In the genomic region with DNA sequence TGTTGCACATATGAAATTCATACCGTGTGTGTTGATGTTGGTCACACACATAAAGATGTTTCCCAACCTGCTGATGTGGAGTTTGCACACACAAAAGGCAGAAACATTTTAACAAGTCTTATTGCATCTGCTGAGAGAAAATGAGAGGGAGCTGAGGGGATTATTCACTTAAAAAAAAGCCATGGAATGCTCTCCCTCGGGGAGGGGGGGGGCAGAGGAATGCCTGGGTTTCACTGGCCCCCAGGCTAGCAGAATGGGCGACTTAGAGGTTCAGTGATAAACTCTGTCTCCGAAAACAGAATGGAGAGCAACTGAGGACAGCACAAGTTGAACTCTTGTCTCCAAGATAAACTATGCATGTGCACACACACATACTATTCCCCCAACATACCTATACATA, we compare ENCODE assay signal across 28 mouse cellular contexts.
"Had no signal": no experiment of that assay in that cellular context is flagged by ENCODE, and none has a peak within 500 bp of the region (broad histone marks: within the 10 kb centered on the region; RNA-seq: fewer than 3 reads in every experiment).

No protein-coding gene starts in this region.

- H3K4me2 ChIP-seq: heart, embryonic 12.5 days; hindbrain, embryonic 12.5 days; hindbrain, embryonic 14.5 days; intestine, embryonic 15.5 days; limb, embryonic 12.5 days; liver, embryonic 11.5 days; liver, embryonic 13.5 days; liver, embryonic 15.5 days had no signal

- H3K27ac ChIP-seq: heart, embryonic 10.5 days; hindbrain, embryonic 10.5 days; hindbrain, embryonic 12.5 days; hindbrain, embryonic 14.5 days; intestine, embryonic 15.5 days; layer of hippocampus, adult 2 months; left cerebral cortex, adult 2 months; limb, embryonic 10.5 days; limb, embryonic 12.5 days; liver, embryonic 13.5 days; liver, embryonic 15.5 days had no signal

- H3K4me1 ChIP-seq: heart, embryonic 10.5 days; limb, embryonic 10.5 days; liver, embryonic 13.5 days; liver, embryonic 15.5 days had no signal

- H3K27me3 ChIP-seq: heart, embryonic 12.5 days; hindbrain, embryonic 12.5 days; intestine, embryonic 15.5 days; limb, embryonic 12.5 days; liver, embryonic 13.5 days; liver, embryonic 15.5 days had no signal

- H3K4me3 ChIP-seq: heart, embryonic 10.5 days; heart, embryonic 12.5 days; hindbrain, embryonic 10.5 days; hindbrain, embryonic 12.5 days; intestine, embryonic 15.5 days; layer of hippocampus, adult 2 months; left cerebral cortex, adult 2 months; limb, embryonic 10.5 days; limb, embryonic 12.5 days; liver, embryonic 13.5 days; liver, embryonic 15.5 days had no signal

- ATAC-seq: hindbrain, embryonic 16.5 days; inflammation-experienced regulatory T-cells, adult 6 months; intestine, embryonic 15.5 days; intestine, postnatal 0 days; liver, postnatal 0 days had no signal

- H3K36me3 ChIP-seq: heart, embryonic 10.5 days; heart, embryonic 12.5 days; hindbrain, embryonic 10.5 days; hindbrain, embryonic 12.5 days; intestine, embryonic 15.5 days; limb, embryonic 10.5 days; limb, embryonic 12.5 days; liver, embryonic 13.5 days; liver, embryonic 15.5 days had no signal

- DNase-seq: gastrocnemius, postnatal 10 days; gastrocnemius, postnatal 25 days; heart, adult 18-20 months; heart, postnatal 10 days; heart, postnatal 4 days; kidney, adult 18-20 months; kidney, adult 8-10 months; kidney, postnatal 10 days; kidney, postnatal 25 days; kidney, postnatal 4 days; liver; liver, embryonic 13.5 days; liver, postnatal 0 days had no signal

- H3K9me3 ChIP-seq: heart, embryonic 10.5 days; heart, embryonic 12.5 days; hindbrain, embryonic 10.5 days; hindbrain, embryonic 12.5 days; intestine, embryonic 15.5 days; limb, embryonic 10.5 days; limb, embryonic 12.5 days; liver, embryonic 13.5 days; liver, embryonic 15.5 days had no signal

- H3K9ac ChIP-seq: heart, embryonic 12.5 days; hindbrain, embryonic 12.5 days; hindbrain, embryonic 14.5 days; intestine, embryonic 15.5 days; limb, embryonic 12.5 days; liver, embryonic 13.5 days; liver, embryonic 15.5 days; liver, postnatal 0 days had no signal
